8 mouse cellular contexts compared by ENCODE assay signal in genomic region chr7:83477661-83478121, GRCm38 (mm10).
DNase-seq lines count a peak whose midpoint lies in the region; ATAC-seq and TF ChIP-seq lines count a peak whose summit lies in the region.

No protein-coding gene starts in this region.

- TF ChIP-seq CTCF in heart, adult 2 months (IDR thresholded peaks at IDR 0.05): no peak

- H3K4me3 ChIP-seq in heart, embryonic 14.5 days (ENCODE audit: control insufficient read depth in 1 of 2, insufficient read depth in 1 of 2, low read depth in 1 of 2, low read length in 2 of 2): no peak overlapping the region
- H3K4me3 ChIP-seq in heart, adult 2 months: no peak overlapping the region
- no peak overlapping the region for H3K4me3 ChIP-seq in hindbrain, embryonic 15.5 days
- H3K4me3 ChIP-seq in stomach, embryonic 16.5 days (replicated peaks; ENCODE audit: low read length): no peak overlapping the region

- H3K36me3 ChIP-seq in heart, embryonic 14.5 days (ENCODE audit: control insufficient read depth, insufficient read depth, low read length): no peaks in the 10 kb centered on the region
- no peaks in the 10 kb centered on the region for H3K36me3 ChIP-seq in heart, adult 2 months (ENCODE audit: control insufficient read depth, insufficient read depth, low read length)
- H3K36me3 ChIP-seq in hindbrain, embryonic 15.5 days: no peaks in the 10 kb centered on the region
- no peaks in the 10 kb centered on the region for H3K36me3 ChIP-seq in stomach, embryonic 16.5 days (ENCODE audit: control insufficient read depth, insufficient read depth, low read length)

- H3K9me3 ChIP-seq in heart, embryonic 14.5 days (ENCODE audit: control insufficient read depth, low read length): no peaks in the 10 kb centered on the region
- H3K9me3 ChIP-seq in hindbrain, embryonic 15.5 days: no peaks in the 10 kb centered on the region
- H3K9me3 ChIP-seq in stomach, embryonic 16.5 days (replicated peaks; ENCODE audit: control insufficient read depth, low read length): no peaks in the 10 kb centered on the region

- intact Hi-C loops in heart, adult 2 months (cut with DNase I): no loop called here

- H3K9ac ChIP-seq in heart, embryonic 14.5 days (ENCODE audit: low read length): no peak overlapping the region
- no peak overlapping the region for H3K9ac ChIP-seq in heart, adult 2 months (ENCODE audit: low read depth, low read length)
- no peak overlapping the region for H3K9ac ChIP-seq in hindbrain, embryonic 15.5 days
- 0 out of 2 replicates have a peak overlapping the region, but pooled peaks have one; percentile 11 for H3K9ac ChIP-seq in stomach, embryonic 16.5 days (ENCODE audit: low read length)

- peak overlapping the region; percentile 15 to 48 for H3K27ac ChIP-seq in heart, embryonic 14.5 days (replicated peaks in 1 of 2; ENCODE audit: control insufficient read depth in 1 of 2, insufficient read depth in 1 of 2, low read depth in 2 of 2, low read length in 2 of 2)
- H3K27ac ChIP-seq in heart, adult 2 months: no peak overlapping the region
- H3K27ac ChIP-seq in hindbrain, embryonic 15.5 days (replicated peaks): peak overlapping the region; percentile 40; the same call in 1 of the 2 replicates
- H3K27ac ChIP-seq in stomach, embryonic 16.5 days (ENCODE audit: low read length): peak overlapping the region; percentile 79

- 34% methylated on average over 7 of the region's 7 CpGs for WGBS in heart, embryonic 14.5 days
- WGBS in heart, adult 2 months: 36% methylated on average over 7 of the region's 7 CpGs
- WGBS in hindbrain, embryonic 15.5 days: 15% methylated on average over 7 of the region's 7 CpGs
- WGBS in stomach, embryonic 16.5 days: 19% methylated on average over 7 of the region's 7 CpGs

- DNase-seq in heart, adult 2 months: no peak
- DNase-seq in right cerebral cortex, postnatal 4 days: peak; percentile 20
- DNase-seq in right cerebral cortex, adult 2 months (ENCODE audit: low spot score in 2 of 2): no peak
- DNase-seq in thymus, postnatal 14 days: no peak
- no peak for DNase-seq in layer of hippocampus, postnatal 10 days (ENCODE audit: low spot score in 2 of 2)

- H3K4me1 ChIP-seq in heart, embryonic 14.5 days (ENCODE audit: control insufficient read depth in 2 of 2, insufficient read depth in 2 of 2, low read length in 2 of 2): peaks cover 16 to 20% of the 10 kb centered on the region in 2 experiments
- no peaks in the 10 kb centered on the region for H3K4me1 ChIP-seq in heart, adult 2 months (ENCODE audit: control insufficient read depth, insufficient read depth, low read length)
- peaks cover 26% of the 10 kb centered on the region for H3K4me1 ChIP-seq in hindbrain, embryonic 15.5 days (replicated peaks)
- peaks cover 32% of the 10 kb centered on the region for H3K4me1 ChIP-seq in stomach, embryonic 16.5 days (ENCODE audit: control insufficient read depth, insufficient read depth, low read length)

- H3K4me2 ChIP-seq in heart, embryonic 14.5 days (ENCODE audit: low read length): peak overlapping the region; percentile 28
- peak overlapping the region; percentile 27 for H3K4me2 ChIP-seq in hindbrain, embryonic 15.5 days
- no peak overlapping the region for H3K4me2 ChIP-seq in stomach, embryonic 16.5 days (ENCODE audit: low read depth, low read length)

- peak; percentile 68; the same call in 1 of the 2 replicates for ATAC-seq in heart, embryonic 14.5 days (ENCODE audit: insufficient number of reproducible peaks, insufficient read depth, low FRiP score, low read depth)
- peak; percentile 90 for ATAC-seq in hindbrain, embryonic 15.5 days (ENCODE audit: low FRiP score, low read depth)
- ATAC-seq in stomach, embryonic 16.5 days (ENCODE audit: insufficient read depth, low FRiP score): peak; percentile 60; the same call in 1 of the 2 replicates

- no peaks in the 10 kb centered on the region for H3K27me3 ChIP-seq in heart, embryonic 14.5 days (ENCODE audit: control insufficient read depth, insufficient read depth, low read length)
- H3K27me3 ChIP-seq in heart, adult 2 months (ENCODE audit: control insufficient read depth, insufficient read depth, low read length): no peaks in the 10 kb centered on the region
- H3K27me3 ChIP-seq in hindbrain, embryonic 15.5 days: no peaks in the 10 kb centered on the region
- H3K27me3 ChIP-seq in stomach, embryonic 16.5 days (ENCODE audit: control insufficient read depth, insufficient read depth, low read length): no peaks in the 10 kb centered on the region; the same call in 1 of the 2 replicates

- no peaks in the 10 kb centered on the region for H3K79me2 ChIP-seq in heart, adult 2 months (replicated peaks; ENCODE audit: control insufficient read depth, insufficient read depth, low read length)

- TF ChIP-seq EP300 in heart, adult 2 months (IDR thresholded peaks at IDR 0.05; ENCODE audit: insufficient read depth, low read depth, low read length): no peak

- TF ChIP-seq POLR2A in heart, adult 2 months (IDR thresholded peaks at IDR 0.05; ENCODE audit: insufficient read depth, low read depth, low read length): no peak
